Mouse (Mus musculus) limb, embryonic 15.5 days (tissue): ENCODE measurements at regions not wholly inside any gene's neighbourhood (a gene's known extent, or its start where the extent isn't known, plus 50 kb on each side); places are given as distances from the start of the nearest gene placed in this dataset.
A peak's percentile ranks its signal among the peaks of the same experiment; 100 is the strongest.

ENCODE experiments used
- ATAC-seq: fragments of 200-750 bp; cut with Nextera tagmentation; 2 replicates; pipeline ENCODE4 v1.8.0; 2017; ENCODE audit warnings: low read depth, moderate TSS enrichment; ENCODE audit not compliant: insufficient number of reproducible peaks, low FRiP score, low TSS enrichment
- H3K27ac ChIP-seq: fragments of 300-500 bp; sonication (generic); 2 replicates; pipeline ENCODE4 v1.5.1; 2015; ENCODE audit warnings: moderate library complexity, mild to moderate bottlenecking, inconsistent platforms
- H3K27me3 ChIP-seq: fragments of 300-500 bp; sonication (generic); 2 replicates; pipeline ENCODE4 v1.6.1; 2015; ENCODE audit warnings: inconsistent platforms
- H3K36me3 ChIP-seq: fragments of 300-500 bp; sonication (generic); 2 replicates; pipeline ENCODE4 v1.6.1; 2015; ENCODE audit warnings: inconsistent platforms
- H3K4me1 ChIP-seq: fragments of 300-500 bp; sonication (generic); 2 replicates; pipeline ENCODE4 v1.6.1; 2015; ENCODE audit warnings: inconsistent platforms
- H3K4me2 ChIP-seq: fragments of 300-500 bp; sonication (generic); 2 replicates; pipeline ENCODE4 v1.6.1; 2015; ENCODE audit warnings: mild to moderate bottlenecking, inconsistent platforms
- H3K4me3 ChIP-seq: fragments of 300-500 bp; sonication (generic); 2 replicates; pipeline ENCODE4 v1.5.1; 2015; ENCODE audit warnings: mild to moderate bottlenecking, inconsistent platforms
- H3K9ac ChIP-seq: fragments of 300-500 bp; sonication (generic); 2 replicates; pipeline ENCODE4 v1.6.1; 2015; ENCODE audit warnings: inconsistent platforms
- H3K9me3 ChIP-seq: fragments of 300-500 bp; sonication (generic); 2 replicates; pipeline ENCODE4 v1.6.1; 2016; ENCODE audit warnings: inconsistent platforms
- whole genome bisulfite sequencing: fragments of 180-500 bp; shearing (Covaris S2); methylation state at CpG from one replicate; pipeline ENCODE4 v1.1.7; 2015; 5-methylcytosine and 5-hydroxymethylcytosine counted together

GRCm38 (mm10) chr9:120774251-120774650 is 154.8 kb upstream of the Ctnnb1 start:
- 92% methylated on average over 1 of the region's 1 CpGs for WGBS
- Histone ChIP-seq H3K4me1 (peaks cover 31% of the 10 kb centered on the region), H3K9me3 (no peaks in the 10 kb centered on the region), H3K9ac (no peak overlapping the region), H3K27me3 (no peaks in the 10 kb centered on the region), H3K27ac (no peak overlapping the region), H3K4me2 (no peak overlapping the region), H3K36me3 (no peaks in the 10 kb centered on the region), H3K4me3 (no peak overlapping the region)
- ATAC-seq: no peak

- WGBS: 30% methylated on average over 1 of the region's 1 CpGs
- no peaks in the 10 kb centered on the region for H3K36me3 ChIP-seq
- H3K4me2 ChIP-seq: no peak overlapping the region
- no peak overlapping the region for H3K9ac ChIP-seq
- no peak overlapping the region for H3K4me3 ChIP-seq
- H3K4me1 ChIP-seq: peaks cover 26% of the 10 kb centered on the region
- no peak for ATAC-seq
- H3K27me3 ChIP-seq: no peaks in the 10 kb centered on the region
- H3K27ac ChIP-seq: no peak overlapping the region
- no peaks in the 10 kb centered on the region for H3K9me3 ChIP-seq
Measured at GRCm38 (mm10) chr9:120774772-120775171, 154.2 kb upstream of the Ctnnb1 start.

GRCm38 (mm10) chr9:120775721-120776120 is 153.3 kb upstream of the Ctnnb1 start:
- Histone ChIP-seq H3K4me3 (no peak overlapping the region), H3K27ac (no peak overlapping the region), H3K36me3 (no peaks in the 10 kb centered on the region), H3K9ac (no peak overlapping the region), H3K27me3 (no peaks in the 10 kb centered on the region), H3K4me1 (peaks cover 18% of the 10 kb centered on the region), H3K9me3 (no peaks in the 10 kb centered on the region), H3K4me2 (no peak overlapping the region)
- 67% methylated on average over 3 of the region's 3 CpGs for WGBS
- ATAC-seq: no peak

GRCm38 (mm10) chr9:120776456-120777001 is 152.5 kb upstream of the Ctnnb1 start:
- H3K4me2 ChIP-seq: no peak overlapping the region
- H3K36me3 ChIP-seq: no peaks in the 10 kb centered on the region
- WGBS: 53% methylated on average over 4 of the region's 4 CpGs
- no peaks in the 10 kb centered on the region for H3K9me3 ChIP-seq
- ATAC-seq: no peak
- no peak overlapping the region for H3K9ac ChIP-seq
- peak overlapping the region; percentile 73 for H3K27ac ChIP-seq
- H3K4me1 ChIP-seq: peaks cover 18% of the 10 kb centered on the region
- H3K27me3 ChIP-seq: no peaks in the 10 kb centered on the region
- H3K4me3 ChIP-seq: no peak overlapping the region

GRCm38 (mm10) chr9:120777016-120777415 is 152.0 kb upstream of the Ctnnb1 start:
- ATAC-seq: no peak
- no peaks in the 10 kb centered on the region for H3K9me3 ChIP-seq
- 61% methylated on average over 6 of the region's 6 CpGs for WGBS
- no peaks in the 10 kb centered on the region for H3K36me3 ChIP-seq
- H3K4me2 ChIP-seq: no peak overlapping the region
- peak overlapping the region; percentile 73 for H3K27ac ChIP-seq
- no peak overlapping the region for H3K9ac ChIP-seq
- no peaks in the 10 kb centered on the region for H3K27me3 ChIP-seq
- no peak overlapping the region for H3K4me3 ChIP-seq
- H3K4me1 ChIP-seq: peaks cover 18% of the 10 kb centered on the region

DNA sequence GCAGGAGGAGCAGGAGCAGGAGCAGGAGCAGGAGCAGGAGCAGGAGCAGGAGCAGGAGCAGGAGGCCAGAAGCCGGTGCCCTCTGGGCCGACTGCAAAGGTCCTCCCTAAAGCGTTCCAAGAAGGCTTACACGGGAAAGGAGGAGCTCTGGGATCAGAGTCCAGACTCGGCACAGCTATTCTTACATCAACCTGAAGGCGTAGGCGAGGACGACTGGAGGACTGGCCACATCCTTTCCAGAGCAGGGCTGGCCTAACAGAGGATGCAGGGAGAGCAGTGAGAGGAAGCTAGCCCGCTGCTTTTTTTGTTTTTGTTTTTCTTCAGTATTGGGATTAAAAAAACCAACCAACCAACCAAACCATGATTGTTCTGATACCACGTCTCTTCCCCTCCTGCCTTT is 151.5 kb upstream of the Ctnnb1 start:
- no peak overlapping the region for H3K4me3 ChIP-seq
- no peaks in the 10 kb centered on the region for H3K27me3 ChIP-seq
- H3K4me1 ChIP-seq: peaks cover 18% of the 10 kb centered on the region
- ATAC-seq: no peak
- no peak overlapping the region for H3K9ac ChIP-seq
- H3K27ac ChIP-seq: peak overlapping the region; percentile 8; the same call in 1 of the 2 replicates
- WGBS: 71% methylated on average over 10 of the region's 10 CpGs
- H3K9me3 ChIP-seq: no peaks in the 10 kb centered on the region
- no peaks in the 10 kb centered on the region for H3K36me3 ChIP-seq
- H3K4me2 ChIP-seq: no peak overlapping the region

DNA sequence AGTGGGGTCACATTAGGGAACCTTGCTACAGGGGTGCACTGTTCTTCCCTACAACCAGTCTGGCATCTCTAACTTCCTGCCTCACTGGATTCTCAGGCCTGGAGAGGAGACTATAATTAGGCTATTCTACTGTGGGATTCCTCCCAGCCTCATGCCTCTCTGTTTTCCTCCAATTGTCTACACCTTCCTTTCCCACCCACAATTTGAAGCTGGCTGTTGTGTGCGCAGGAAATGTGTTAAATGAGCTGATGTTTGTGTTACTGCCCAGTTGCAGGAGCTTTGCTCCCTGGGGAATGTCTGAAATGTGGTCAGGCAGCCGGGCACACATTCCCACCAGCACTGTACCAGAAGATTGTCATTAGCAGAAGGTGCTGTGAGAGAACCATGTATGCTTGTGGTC is 150.6 kb upstream of the Ctnnb1 start:
- Histone ChIP-seq H3K4me1 (peaks cover 18% of the 10 kb centered on the region), H3K4me3 (no peak overlapping the region), H3K27ac (peak overlapping the region; percentile 59; the same call in 1 of the 2 replicates), H3K9me3 (no peaks in the 10 kb centered on the region), H3K4me2 (no peak overlapping the region), H3K9ac (no peak overlapping the region), H3K36me3 (no peaks in the 10 kb centered on the region), H3K27me3 (no peaks in the 10 kb centered on the region)
- no peak for ATAC-seq
- 19% methylated on average over 2 of the region's 2 CpGs for WGBS

DNA sequence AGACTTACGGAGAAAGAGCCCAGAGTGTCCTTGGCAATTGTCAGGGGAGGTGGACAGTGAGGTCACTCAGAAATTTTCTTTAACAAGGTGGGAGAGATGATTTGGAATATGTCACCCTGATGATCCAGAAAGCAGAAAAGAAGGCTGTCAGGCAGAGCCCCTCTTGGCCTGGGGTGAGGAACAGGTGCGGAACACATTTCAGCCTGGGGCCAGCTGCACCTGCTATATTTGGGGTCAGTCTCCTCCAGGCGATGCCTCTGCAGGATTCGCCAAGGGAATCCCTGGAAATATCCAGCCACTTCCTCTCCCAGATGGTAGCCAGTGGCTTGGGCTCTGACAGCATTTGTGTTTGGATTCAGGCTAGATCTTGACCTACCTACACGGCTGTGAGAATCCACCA is 134.8 kb upstream of the Ctnnb1 start:
- WGBS: 68% methylated on average over 5 of the region's 5 CpGs
- H3K4me3 ChIP-seq: no peak overlapping the region

DNA sequence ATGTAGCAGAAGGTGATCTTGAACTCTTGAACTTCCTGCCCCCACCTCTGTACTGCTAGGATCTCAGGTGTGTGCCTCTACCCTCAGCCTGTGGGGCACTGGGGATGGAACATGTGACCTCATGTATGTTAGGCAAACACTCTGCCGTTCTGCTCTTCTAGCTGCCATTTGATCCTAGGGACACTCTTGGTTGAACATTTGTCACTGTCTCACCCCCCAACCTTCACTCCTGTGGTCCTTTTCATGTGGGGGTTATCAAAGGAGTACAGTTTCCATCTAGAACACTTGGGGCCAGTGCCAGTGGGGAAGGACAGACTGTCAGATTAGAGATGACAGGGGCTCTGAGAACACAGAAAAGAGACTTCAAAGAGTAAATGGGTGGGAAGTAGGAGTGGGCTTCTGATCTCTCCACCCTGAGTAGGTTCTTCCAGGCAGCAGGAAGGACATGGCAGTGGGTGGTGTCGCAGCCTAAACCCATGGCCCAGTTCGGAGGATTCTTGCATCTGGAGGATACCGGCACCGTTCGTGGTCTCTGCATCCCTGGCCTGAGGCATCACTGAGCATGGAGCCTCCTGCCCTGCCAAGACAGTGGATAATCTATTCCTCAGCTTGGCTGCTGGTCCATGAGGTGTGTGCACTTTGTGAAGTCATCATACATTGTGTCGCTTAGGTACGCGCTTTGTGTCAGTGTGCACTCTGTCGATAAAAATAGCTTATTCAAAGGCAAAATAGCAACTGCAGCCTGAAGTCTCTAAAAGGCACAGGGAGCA is 132.7 kb upstream of the Ctnnb1 start:
- no peak overlapping the region for H3K9ac ChIP-seq
- 76% methylated on average over 10 of the region's 10 CpGs for WGBS
- ATAC-seq: no peak
- H3K27me3 ChIP-seq: no peaks in the 10 kb centered on the region
- peaks cover 7% of the 10 kb centered on the region; the same call in 1 of the 2 replicates for H3K9me3 ChIP-seq
- H3K27ac ChIP-seq: no peak overlapping the region
- H3K4me3 ChIP-seq: no peak overlapping the region
- no peak overlapping the region for H3K4me2 ChIP-seq
- peaks cover 4% of the 10 kb centered on the region; the same call in 1 of the 2 replicates for H3K4me1 ChIP-seq
- H3K36me3 ChIP-seq: no peaks in the 10 kb centered on the region

More for the DNA sequence above, 134.8 kb upstream of the Ctnnb1 start:
- Histone ChIP-seq H3K36me3 (no peaks in the 10 kb centered on the region), H3K4me1 (peaks cover 2% of the 10 kb centered on the region; the same call in 1 of the 2 replicates), H3K27ac (no peak overlapping the region), H3K9me3 (peaks cover 13% of the 10 kb centered on the region), H3K4me2 (no peak overlapping the region), H3K9ac (no peak overlapping the region), H3K27me3 (no peaks in the 10 kb centered on the region)
- ATAC-seq: no peak

DNA sequence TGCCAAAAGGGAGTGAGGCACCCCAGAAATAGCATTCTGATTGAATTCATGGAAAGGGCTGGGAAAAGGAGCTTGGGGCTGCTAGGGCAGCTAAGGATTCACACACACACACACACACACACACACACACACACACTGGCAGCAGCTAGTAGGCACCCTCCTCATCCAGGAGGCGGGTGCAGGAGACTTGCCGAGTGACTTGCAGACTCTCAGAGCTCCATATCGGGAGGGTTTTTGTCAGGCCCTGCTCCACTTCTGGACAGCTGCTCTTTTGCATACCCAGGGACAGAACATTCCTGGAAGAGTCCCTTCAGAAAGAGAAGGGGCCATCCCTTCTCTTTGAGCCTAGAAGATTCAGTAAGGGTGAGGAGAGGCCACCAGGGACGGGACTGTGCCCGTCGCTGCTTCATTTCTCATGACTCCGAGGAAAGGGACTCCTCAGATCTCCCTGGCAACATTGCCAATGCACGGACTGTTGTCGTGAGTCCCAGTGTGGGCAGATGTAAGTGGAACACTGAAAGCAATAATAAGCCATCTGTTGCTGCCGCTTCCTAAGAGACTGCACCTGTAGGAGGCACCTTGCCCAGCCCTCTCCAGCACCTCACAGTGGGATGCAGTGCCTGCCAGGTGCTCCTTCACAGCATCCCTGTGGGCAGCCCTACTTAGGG is 130.9 kb upstream of the Ctnnb1 start:
- no peak for ATAC-seq
- WGBS: 46% methylated on average over 10 of the region's 10 CpGs
- Histone ChIP-seq H3K27me3 (no peaks in the 10 kb centered on the region), H3K9ac (no peak overlapping the region), H3K36me3 (no peaks in the 10 kb centered on the region), H3K4me3 (no peak overlapping the region), H3K4me2 (no peak overlapping the region), H3K27ac (no peak overlapping the region), H3K9me3 (no peaks in the 10 kb centered on the region), H3K4me1 (peaks cover 4% of the 10 kb centered on the region; the same call in 1 of the 2 replicates)

DNA sequence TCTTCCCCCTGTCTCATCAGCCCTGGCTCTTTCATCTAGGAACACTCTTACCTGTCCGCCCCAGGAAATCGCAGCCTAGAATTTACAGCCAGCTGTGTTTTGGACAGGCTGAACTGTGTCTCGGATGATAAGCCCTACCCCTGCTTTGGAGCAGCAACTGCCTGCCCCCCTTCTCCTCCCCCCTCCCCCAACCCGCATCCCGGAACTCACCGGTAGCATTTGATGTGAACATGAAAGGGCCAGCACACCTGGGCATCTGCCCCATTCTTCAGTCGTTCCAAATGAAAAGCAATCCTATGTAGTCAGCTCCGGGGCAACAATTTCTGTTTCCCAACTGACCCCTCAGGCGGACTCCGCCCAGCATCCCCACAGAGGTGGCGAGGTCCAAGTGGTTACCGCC is 130.1 kb upstream of the Ctnnb1 start:
- no peak overlapping the region for H3K4me3 ChIP-seq
- no peaks in the 10 kb centered on the region for H3K36me3 ChIP-seq
- H3K27me3 ChIP-seq: no peaks in the 10 kb centered on the region
- no peak overlapping the region for H3K9ac ChIP-seq
- 23% methylated on average over 12 of the region's 12 CpGs for WGBS
- no peak for ATAC-seq
- no peak overlapping the region for H3K4me2 ChIP-seq
- H3K9me3 ChIP-seq: no peaks in the 10 kb centered on the region
- peaks cover 4% of the 10 kb centered on the region; the same call in 1 of the 2 replicates for H3K4me1 ChIP-seq
- H3K27ac ChIP-seq: no peak overlapping the region

GRCm38 (mm10) chr9:120802646-120803045 is 126.4 kb upstream of the Ctnnb1 start:
- 90% methylated on average over 4 of the region's 4 CpGs for WGBS
- no peak for ATAC-seq
- H3K4me1 ChIP-seq: peaks cover 31% of the 10 kb centered on the region

More at GRCm38 (mm10) chr9:120802646-120803045, 126.4 kb upstream of the Ctnnb1 start:
- Histone ChIP-seq H3K27me3 (no peaks in the 10 kb centered on the region), H3K36me3 (no peaks in the 10 kb centered on the region), H3K9me3 (no peaks in the 10 kb centered on the region), H3K4me2 (no peak overlapping the region), H3K27ac (no peak overlapping the region), H3K9ac (no peak overlapping the region), H3K4me3 (no peak overlapping the region)
